Mouse (Mus musculus) heart, embryonic 16.5 days (tissue): Measurements from ENCODE around the gene Rab5b. TPM values are rescaled to one million over a fixed set of nuclear protein-coding genes. Genes with fewer than 3 reads are reported as not detected.
"Not testable (repeated sequence)": the region's sequence is repeated elsewhere in the genome, so short reads cannot be mapped to it uniquely, and the experiment has no call there.

Source experiments
- ATAC-seq: fragments of 200-750 bp; cut with Nextera tagmentation; replicated peaks from 2 replicates; pipeline ENCODE4 v1.8.0; 2017; ENCODE audit warnings: moderate number of reproducible peaks; ENCODE audit not compliant: insufficient read depth, low FRiP score; ENCODE audit errors: extremely low read depth
- H3K27ac ChIP-seq: fragments of 300-500 bp; sonication (generic); 2 replicates; pipeline ENCODE4 v1.5.1; 2014; ENCODE audit warnings: mild to moderate bottlenecking, low read length, control low read depth, moderate library complexity
- H3K27me3 ChIP-seq: fragments of 300-500 bp; sonication (generic); 2 replicates; pipeline ENCODE4 v1.6.1; 2014; ENCODE audit warnings: low read length, mixed read lengths; ENCODE audit not compliant: control insufficient read depth, insufficient read depth
- H3K36me3 ChIP-seq: fragments of 300-500 bp; sonication (generic); 2 replicates; pipeline ENCODE4 v1.6.1; 2014; ENCODE audit not compliant: control insufficient read depth, insufficient read depth
- H3K4me1 ChIP-seq: fragments of 300-500 bp; sonication (generic); 2 replicates; pipeline ENCODE4 v1.6.1; 2014; ENCODE audit warnings: low read length, mixed read lengths; ENCODE audit not compliant: control insufficient read depth, insufficient read depth
- H3K4me2 ChIP-seq: fragments of 300-500 bp; sonication (generic); 2 replicates; pipeline ENCODE4 v1.6.1; 2014; ENCODE audit warnings: low read depth, mild to moderate bottlenecking, control low read depth, low read length
- H3K4me3 ChIP-seq: fragments of 300-500 bp; sonication (generic); 2 replicates; pipeline ENCODE4 v1.5.1; 2014; ENCODE audit warnings: mild to moderate bottlenecking, control low read depth, low read length
- H3K9ac ChIP-seq: fragments of 300-500 bp; sonication (generic); 2 replicates; pipeline ENCODE4 v1.6.1; 2014; ENCODE audit warnings: low read length, control low read depth
- H3K9me3 ChIP-seq: fragments of 300-500 bp; sonication (generic); replicated peaks from 2 replicates; pipeline ENCODE4 v1.6.1; 2016; ENCODE audit warnings: low read length; ENCODE audit not compliant: control insufficient read depth
- WGBS: fragments of 180-500 bp; shearing (Covaris S2); extraction: QIAGEN DNeasy Blood & Tissue Kit; methylation state at CpG from one replicate; pipeline ENCODE4 v1.1.7; 2014; 5-methylcytosine and 5-hydroxymethylcytosine counted together
- polyA plus RNA-seq: library from polyadenylated mRNA; unstranded; fragments of >200 nt; fragmentation: Nextera tagmentation; extraction: Ambion mirVana; gene quantifications from 2 replicates; pipeline ENCODE4 v1.2.1, GENCODE M21; 2015

Rab5b gene
- polyA plus RNA-seq, 1 experiment from 2014 or later: 69.8 TPM

- no peak for ATAC-seq
- peak overlapping the region; percentile 15 for H3K4me2 ChIP-seq
- 45% methylated on average over 7 of the region's 7 CpGs for WGBS
Measured at GRCm38 (mm10) chr10:128641871-128642270, 54.2 kb downstream of the Rab5b start.

GRCm38 (mm10) chr10:128640891-128641290 lies 55.2 kb downstream of the Rab5b start:
- WGBS: 93% methylated on average over 15 of the region's 15 CpGs
- no peak overlapping the region for H3K4me2 ChIP-seq
- no peak overlapping the region for H3K27ac ChIP-seq
- no peak overlapping the region for H3K9ac ChIP-seq
- H3K4me1 ChIP-seq: peaks cover 8% of the 10 kb centered on the region
- no peak for ATAC-seq
- H3K27me3 ChIP-seq: peaks cover 5% of the 10 kb centered on the region; the same call in 1 of the 2 replicates
- no peaks in the 10 kb centered on the region for H3K9me3 ChIP-seq
- H3K4me3 ChIP-seq: no peak overlapping the region
- H3K36me3 ChIP-seq: no peaks in the 10 kb centered on the region

More at GRCm38 (mm10) chr10:128641871-128642270, 54.2 kb downstream of the Rab5b start:
- H3K4me1 ChIP-seq: peaks cover 14% of the 10 kb centered on the region
- H3K27ac ChIP-seq: no peak overlapping the region
- peaks cover 5% of the 10 kb centered on the region; the same call in 1 of the 2 replicates for H3K27me3 ChIP-seq
- H3K9ac ChIP-seq: no peak overlapping the region
- H3K36me3 ChIP-seq: no peaks in the 10 kb centered on the region
- H3K4me3 ChIP-seq: no peak overlapping the region
- H3K9me3 ChIP-seq: no peaks in the 10 kb centered on the region

- Histone ChIP-seq H3K4me3 (no peak overlapping the region), H3K27ac (no peak overlapping the region), H3K27me3 (peaks cover 5% of the 10 kb centered on the region; the same call in 1 of the 2 replicates), H3K9ac (no peak overlapping the region), H3K36me3 (no peaks in the 10 kb centered on the region), H3K4me2 (no peak overlapping the region), H3K9me3 (no peaks in the 10 kb centered on the region), H3K4me1 (peaks cover 8% of the 10 kb centered on the region)
- ATAC-seq: no peak
- WGBS: 74% methylated on average over 14 of the region's 14 CpGs
Measured at GRCm38 (mm10) chr10:128639999-128640398, 56.1 kb downstream of the Rab5b start.

GRCm38 (mm10) chr10:128637011-128637410 lies 59.1 kb downstream of the Rab5b start:
- no peaks in the 10 kb centered on the region for H3K36me3 ChIP-seq
- peaks cover 4% of the 10 kb centered on the region for H3K4me1 ChIP-seq
- no peaks in the 10 kb centered on the region for H3K9me3 ChIP-seq
- H3K27me3 ChIP-seq: no peaks in the 10 kb centered on the region
- peak overlapping the region; percentile 17 for H3K4me2 ChIP-seq
- no peak overlapping the region for H3K4me3 ChIP-seq
- H3K9ac ChIP-seq: peak overlapping the region; percentile 44; the same call in 1 of the 2 replicates
- no peak overlapping the region for H3K27ac ChIP-seq
- ATAC-seq: 0 out of 2 replicates have a peak, but pooled peaks have one; percentile 43
- WGBS: 18% methylated on average over 11 of the region's 11 CpGs

GRCm38 (mm10) chr10:128636561-128636960 lies 59.5 kb downstream of the Rab5b start:
- Histone ChIP-seq H3K9ac (no peak overlapping the region; the same call in 1 of the 2 replicates), H3K4me3 (no peak overlapping the region)

GRCm38 (mm10) chr10:128635697-128636096 lies 60.4 kb downstream of the Rab5b start:
- WGBS: 88% methylated on average over 13 of the region's 13 CpGs
- no peak overlapping the region for H3K9ac ChIP-seq
- no peaks in the 10 kb centered on the region for H3K36me3 ChIP-seq
- no peak for ATAC-seq
- no peak overlapping the region for H3K27ac ChIP-seq
- H3K4me1 ChIP-seq: 0 out of 2 replicates have a peak, but pooled peaks cover 3% of the 10 kb centered on the region
- no peaks in the 10 kb centered on the region for H3K27me3 ChIP-seq
- no peaks in the 10 kb centered on the region for H3K9me3 ChIP-seq
- no peak overlapping the region for H3K4me2 ChIP-seq
- H3K4me3 ChIP-seq: no peak overlapping the region

More at GRCm38 (mm10) chr10:128636561-128636960, 59.5 kb downstream of the Rab5b start:
- H3K4me1 ChIP-seq: 0 out of 2 replicates have a peak, but pooled peaks cover 3% of the 10 kb centered on the region
- no peaks in the 10 kb centered on the region for H3K27me3 ChIP-seq
- H3K4me2 ChIP-seq: peak overlapping the region; percentile 17
- 0 out of 2 replicates have a peak, but pooled peaks have one; percentile 24 for ATAC-seq
- H3K9me3 ChIP-seq: no peaks in the 10 kb centered on the region
- H3K27ac ChIP-seq: no peak overlapping the region
- WGBS: 49% methylated on average over 6 of the region's 6 CpGs
- H3K36me3 ChIP-seq: no peaks in the 10 kb centered on the region

- no peak overlapping the region for H3K9ac ChIP-seq
- no peak overlapping the region for H3K4me3 ChIP-seq
- no peak overlapping the region for H3K27ac ChIP-seq
- WGBS: 22% methylated on average over 6 of the region's 6 CpGs
- no peak overlapping the region for H3K4me2 ChIP-seq
- no peak for ATAC-seq
- H3K36me3 ChIP-seq: no peaks in the 10 kb centered on the region
- no peaks in the 10 kb centered on the region for H3K9me3 ChIP-seq
- H3K4me1 ChIP-seq: no peaks in the 10 kb centered on the region
- H3K27me3 ChIP-seq: no peaks in the 10 kb centered on the region
Measured at GRCm38 (mm10) chr10:128631571-128631970, 64.5 kb downstream of the Rab5b start.

GRCm38 (mm10) chr10:128630306-128630705 lies 65.8 kb downstream of the Rab5b start:
- WGBS: 79% methylated on average over 5 of the region's 5 CpGs
- H3K9me3 ChIP-seq, H3K27ac ChIP-seq, H3K36me3 ChIP-seq, H3K27me3 ChIP-seq, H3K4me1 ChIP-seq, ATAC-seq, H3K9ac ChIP-seq, H3K4me2 ChIP-seq, H3K4me3 ChIP-seq: not testable (repeated sequence)

GRCm38 (mm10) chr10:128629746-128630145 lies 66.3 kb downstream of the Rab5b start:
- ATAC-seq: no peak
- H3K4me1 ChIP-seq: peaks cover 8% of the 10 kb centered on the region
- no peak overlapping the region for H3K27ac ChIP-seq
- H3K27me3 ChIP-seq: no peaks in the 10 kb centered on the region
- WGBS: 80% methylated on average over 2 of the region's 2 CpGs
- H3K4me3 ChIP-seq: no peak overlapping the region
- no peak overlapping the region for H3K4me2 ChIP-seq
- no peaks in the 10 kb centered on the region for H3K9me3 ChIP-seq
- no peak overlapping the region for H3K9ac ChIP-seq
- peaks cover 6% of the 10 kb centered on the region for H3K36me3 ChIP-seq
